Mouse (Mus musculus) intestine, embryonic 16.5 days (tissue): ENCODE results near the gene Poc1a. TPM values are rescaled to one million over a fixed set of nuclear protein-coding genes. Genes with fewer than 3 reads are reported as not detected.

Experiments
- ATAC-seq: fragments of 200-750 bp; cut with Nextera tagmentation; 2 replicates; pipeline ENCODE4 v1.8.0; 2017; ENCODE audit warnings: moderate TSS enrichment, moderate library complexity
- H3K27ac ChIP-seq: fragments of 300-500 bp; sonication (generic); 2 replicates; pipeline ENCODE4 v1.5.1; 2014; ENCODE audit warnings: mild to moderate bottlenecking, low read length
- H3K27me3 ChIP-seq: fragments of 300-500 bp; sonication (generic); replicated peaks from 2 replicates; pipeline ENCODE4 v1.6.1; 2014; ENCODE audit warnings: low read length, control low read depth, mixed read lengths; ENCODE audit not compliant: control insufficient read depth, insufficient read depth
- H3K36me3 ChIP-seq: fragments of 300-500 bp; sonication (generic); 2 replicates; pipeline ENCODE4 v1.6.1; 2014; ENCODE audit warnings: low read length, control low read depth; ENCODE audit not compliant: control insufficient read depth, insufficient read depth
- H3K4me1 ChIP-seq: fragments of 300-500 bp; sonication (generic); 2 replicates; pipeline ENCODE4 v1.6.1; 2014; ENCODE audit warnings: low read length, control low read depth, mixed read lengths; ENCODE audit not compliant: control insufficient read depth, insufficient read depth
- H3K4me2 ChIP-seq: fragments of 300-500 bp; sonication (generic); 2 replicates; pipeline ENCODE4 v1.6.1; 2014; ENCODE audit warnings: low read depth, low read length, control low read depth
- H3K4me3 ChIP-seq: fragments of 300-500 bp; sonication (generic); 2 replicates; pipeline ENCODE4 v1.5.1; 2014; ENCODE audit warnings: mild to moderate bottlenecking, low read length
- H3K9ac ChIP-seq: fragments of 300-500 bp; sonication (generic); 2 replicates; pipeline ENCODE4 v1.6.1; 2014; ENCODE audit warnings: low read depth, low read length
- H3K9me3 ChIP-seq: fragments of 300-500 bp; sonication (generic); 2 replicates; pipeline ENCODE4 v1.6.1; 2016; ENCODE audit warnings: low read length, control low read depth; ENCODE audit not compliant: control insufficient read depth
- WGBS: fragments of 180-500 bp; shearing (Covaris S2); extraction: QIAGEN DNeasy Blood & Tissue Kit; methylation state at CpG from one replicate; pipeline ENCODE4 v1.1.7; 2014; 5-methylcytosine and 5-hydroxymethylcytosine counted together
- polyA plus RNA-seq: library from polyadenylated mRNA; unstranded; fragments of >200 nt; fragmentation: Nextera tagmentation; extraction: Ambion mirVana; gene quantifications from 2 replicates; pipeline ENCODE4 v1.2.1, GENCODE M21; 2015

The Poc1a gene
- polyA plus RNA-seq = 27.0 and 29.1 TPM in 2 replicates

DNA sequence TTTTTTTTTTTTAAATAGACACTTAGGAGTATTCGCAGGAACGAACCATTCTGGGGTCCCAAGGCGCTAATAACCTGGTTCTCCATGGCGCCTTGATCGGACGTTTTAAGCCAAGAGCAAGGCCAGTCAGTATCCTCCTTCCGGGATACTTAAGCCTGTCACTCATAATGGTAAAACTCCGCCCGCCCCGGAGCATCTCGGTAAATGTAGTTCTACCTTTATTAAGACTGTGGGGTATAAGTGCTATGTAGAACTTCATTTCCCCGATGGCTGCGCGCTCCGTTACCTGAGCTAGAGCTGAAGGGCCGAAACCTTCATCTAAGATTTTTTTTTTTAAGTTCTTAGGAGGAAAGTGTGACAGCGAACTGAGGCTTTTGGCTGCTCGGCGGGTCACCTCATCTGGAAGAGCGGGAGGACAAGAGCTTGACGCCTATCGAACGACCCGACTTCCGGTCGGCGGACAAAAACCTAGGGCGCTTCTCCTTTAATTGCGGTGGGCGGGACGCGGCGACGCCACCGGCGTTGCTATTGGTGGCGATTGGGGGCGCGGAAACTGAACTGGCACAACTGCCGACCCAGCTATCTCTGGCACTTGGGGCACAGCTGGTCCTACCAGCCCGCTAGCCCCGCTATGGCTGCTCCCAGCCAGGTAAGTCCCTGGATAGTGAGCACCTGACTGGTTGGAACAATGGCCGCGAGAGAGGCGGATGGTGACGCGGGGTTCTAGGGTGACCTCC, at the start of gene Poc1a:
Poc1a (plus strand) TSS at position 254 of the 737 bp plus-strand sequence.
- ATAC-seq = peak; percentile 99
- Histone ChIP-seq H3K4me2 (peak within 1 kb of the TSS; percentile 68), H3K27me3 (no peaks in the 10 kb centered on the region), H3K9ac (peak within 1 kb of the TSS; percentile 70), H3K4me3 (peak within 1 kb of the TSS; percentile 69), H3K4me1 (peaks cover 12% of the 10 kb centered on the region), H3K9me3 (no peaks in the 10 kb centered on the region), H3K36me3 (no peaks in the 10 kb centered on the region), H3K27ac (peak within 1 kb of the TSS; percentile 81)
- WGBS = under 1% methylated on average over 47 of the region's 47 CpGs

- 84% methylated on average over 7 of the region's 7 CpGs for WGBS
Observed at GRCm38 (mm10) chr9:106231220-106231619, 49.6 kb upstream of the Poc1a start.

DNA sequence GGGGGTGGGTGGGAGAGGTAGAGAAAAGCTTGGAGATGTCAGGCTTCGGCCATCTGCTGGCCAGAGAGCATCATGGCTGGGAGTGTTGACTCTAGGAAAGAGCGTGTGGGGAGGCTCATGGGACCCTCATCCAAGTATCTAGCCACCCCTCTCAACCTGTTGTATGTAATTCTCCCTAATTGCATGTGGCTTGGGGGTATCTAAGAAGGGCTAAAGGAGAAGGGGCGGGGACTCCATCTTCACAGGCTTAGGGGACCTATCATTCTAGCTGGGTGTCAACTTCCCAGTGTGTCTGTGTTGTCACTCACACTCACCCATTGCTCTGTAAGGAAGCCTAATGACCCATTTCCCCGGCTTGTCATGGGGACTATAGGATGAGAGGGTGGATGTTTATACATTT, 49.0 kb upstream of the Poc1a start:
- H3K27ac ChIP-seq = no peak overlapping the region
- no peaks in the 10 kb centered on the region for H3K9me3 ChIP-seq
- H3K9ac ChIP-seq = no peak overlapping the region
- peaks cover 10% of the 10 kb centered on the region; the same call in 1 of the 2 replicates for H3K4me1 ChIP-seq
- no peak overlapping the region for H3K4me3 ChIP-seq
- 83% methylated on average over 4 of the region's 4 CpGs for WGBS
- no peak overlapping the region for H3K4me2 ChIP-seq
- no peak for ATAC-seq
- peaks cover 13% of the 10 kb centered on the region for H3K36me3 ChIP-seq
- H3K27me3 ChIP-seq = no peaks in the 10 kb centered on the region

More at GRCm38 (mm10) chr9:106231220-106231619, 49.6 kb upstream of the Poc1a start:
- Histone ChIP-seq H3K27me3 (no peaks in the 10 kb centered on the region), H3K4me3 (no peak overlapping the region), H3K9me3 (no peaks in the 10 kb centered on the region), H3K4me1 (peaks cover 14% of the 10 kb centered on the region), H3K9ac (no peak overlapping the region), H3K27ac (no peak overlapping the region), H3K36me3 (peaks cover 11% of the 10 kb centered on the region), H3K4me2 (no peak overlapping the region)
- no peak for ATAC-seq

GRCm38 (mm10) chr9:106232956-106233355, 47.9 kb upstream of the Poc1a start:
- Histone ChIP-seq H3K36me3 (peaks cover 16% of the 10 kb centered on the region), H3K27me3 (no peaks in the 10 kb centered on the region), H3K4me1 (0 out of 2 replicates have a peak, but pooled peaks cover 2% of the 10 kb centered on the region), H3K27ac (no peak overlapping the region), H3K9ac (no peak overlapping the region), H3K9me3 (no peaks in the 10 kb centered on the region), H3K4me2 (no peak overlapping the region), H3K4me3 (no peak overlapping the region)
- WGBS = 88% methylated on average over 3 of the region's 3 CpGs
- no peak for ATAC-seq

- Histone ChIP-seq H3K9me3 (no peaks in the 10 kb centered on the region), H3K36me3 (peaks cover 21% of the 10 kb centered on the region), H3K9ac (no peak overlapping the region), H3K27ac (no peak overlapping the region), H3K4me2 (no peak overlapping the region), H3K27me3 (no peaks in the 10 kb centered on the region), H3K4me1 (no peaks in the 10 kb centered on the region), H3K4me3 (no peak overlapping the region)
- 81% methylated on average over 6 of the region's 6 CpGs for WGBS
- no peak for ATAC-seq
Observed at GRCm38 (mm10) chr9:106233953-106234352, 46.9 kb upstream of the Poc1a start.

- no peak for ATAC-seq
- 90% methylated on average over 23 of the region's 23 CpGs for WGBS
- H3K36me3 ChIP-seq = peaks cover 22% of the 10 kb centered on the region
Observed at GRCm38 (mm10) chr9:106235194-106235830, 45.5 kb upstream of the Poc1a start.

GRCm38 (mm10) chr9:106236156-106236817, 44.6 kb upstream of the Poc1a start:
- H3K27me3 ChIP-seq = no peaks in the 10 kb centered on the region
- ATAC-seq = no peak
- 93% methylated on average over 23 of the region's 23 CpGs for WGBS
- H3K4me1 ChIP-seq = no peaks in the 10 kb centered on the region
- H3K4me3 ChIP-seq = no peak overlapping the region
- H3K27ac ChIP-seq = no peak overlapping the region
- no peaks in the 10 kb centered on the region for H3K9me3 ChIP-seq
- H3K36me3 ChIP-seq = peaks cover 25% of the 10 kb centered on the region
- H3K4me2 ChIP-seq = no peak overlapping the region
- H3K9ac ChIP-seq = no peak overlapping the region

More at GRCm38 (mm10) chr9:106235194-106235830, 45.5 kb upstream of the Poc1a start:
- H3K4me2 ChIP-seq = no peak overlapping the region
- no peak overlapping the region for H3K4me3 ChIP-seq
- no peak overlapping the region for H3K9ac ChIP-seq
- no peaks in the 10 kb centered on the region for H3K27me3 ChIP-seq
- H3K9me3 ChIP-seq = no peaks in the 10 kb centered on the region
- H3K27ac ChIP-seq = no peak overlapping the region
- H3K4me1 ChIP-seq = no peaks in the 10 kb centered on the region

- Histone ChIP-seq H3K4me3 (no peak overlapping the region), H3K27ac (no peak overlapping the region), H3K9me3 (no peaks in the 10 kb centered on the region), H3K27me3 (no peaks in the 10 kb centered on the region), H3K9ac (no peak overlapping the region), H3K36me3 (peaks cover 25% of the 10 kb centered on the region), H3K4me2 (no peak overlapping the region), H3K4me1 (no peaks in the 10 kb centered on the region)
- ATAC-seq = no peak
- WGBS = 84% methylated on average over 3 of the region's 3 CpGs
Observed at GRCm38 (mm10) chr9:106236818-106237211, 44.0 kb upstream of the Poc1a start.

GRCm38 (mm10) chr9:106237401-106237800, 43.5 kb upstream of the Poc1a start:
- H3K27ac ChIP-seq = no peak overlapping the region
- H3K36me3 ChIP-seq = peaks cover 27% of the 10 kb centered on the region
- no peak overlapping the region for H3K4me3 ChIP-seq
- no peak overlapping the region for H3K4me2 ChIP-seq
- ATAC-seq = no peak
- no peaks in the 10 kb centered on the region for H3K9me3 ChIP-seq
- H3K27me3 ChIP-seq = no peaks in the 10 kb centered on the region
- H3K4me1 ChIP-seq = no peaks in the 10 kb centered on the region
- no peak overlapping the region for H3K9ac ChIP-seq
- 88% methylated on average over 8 of the region's 8 CpGs for WGBS
